Mouse (Mus musculus): ENCODE measurements around the gene Top2a.

Top2a gene

GRCm38 (mm10) chr11:98949958-98950460 lies 74.0 kb downstream of the Top2a start:
- DNase-seq (ENCODE audit: low spot score in 2 of 2): no peak

- no peak for DNase-seq (ENCODE audit: low spot score in 2 of 2)
Measured at GRCm38 (mm10) chr11:98949242-98949957, 74.6 kb downstream of the Top2a start.

- no peak for DNase-seq (ENCODE audit: low spot score in 2 of 2)
Measured at GRCm38 (mm10) chr11:98947969-98948569, 75.9 kb downstream of the Top2a start.

GRCm38 (mm10) chr11:98945605-98945977 lies 78.4 kb downstream of the Top2a start:
- no peak for DNase-seq (ENCODE audit: low spot score in 2 of 2)

- no peak for DNase-seq (ENCODE audit: low spot score in 2 of 2)
Measured at GRCm38 (mm10) chr11:98944897-98945604, 78.9 kb downstream of the Top2a start.

GRCm38 (mm10) chr11:98943741-98944461 lies 80.1 kb downstream of the Top2a start:
- DNase-seq (ENCODE audit: low spot score in 2 of 2): peak in 1 of 2 experiments; percentile 24
